Mouse (Mus musculus) central nervous system, embryonic 11.5 days (tissue): ENCODE data around the gene Ippk. TPM values are rescaled to one million over a fixed set of nuclear protein-coding genes. Genes with fewer than 3 reads are reported as not detected.

Source experiments
- polyA plus RNA-seq: library from polyadenylated mRNA; depleted of rRNA; stranded (reverse); fragments of >200 nt; gene quantifications from 2 replicates; pipeline ENCODE4 v1.2.3, GENCODE M21; 2012; rRNA removed

Gene Ippk
- 8.7 and 10.4 TPM in 2 replicates for polyA plus RNA-seq

GRCm38 (mm10) chr13:49420754-49421605, at the start of gene Ippk:
Ippk (plus strand) TSS chr13:49421249.

GRCm38 (mm10) chr13:49492376-49493368, 71.6 kb downstream of the Ippk start, which contains the start of gene Tes3-ps:
Tes3-ps (plus strand) TSS chr13:49493318.

GRCm38 (mm10) chr13:49504510-49504909, 83.5 kb downstream of the Ippk start, which contains the start of gene Ecm2:
Ecm2 (plus strand) TSS chr13:49504810.

Other genes with a start within 250 kb of the Ippk start
- gene Ninj1, start 233.8 kb upstream of the Ippk start, polyA plus RNA-seq, result 26.9 and 29.9 TPM in 2 replicates
- 13.6 and 22.5 TPM in 2 replicates for gene Card19, start 205.2 kb upstream of the Ippk start, polyA plus RNA-seq
- 0.35 and 0.87 TPM in 2 replicates for gene Susd3, start 172.5 kb upstream of the Ippk start, polyA plus RNA-seq
- gene Fgd3, start 100.9 kb upstream of the Ippk start, polyA plus RNA-seq, result 3.3 and 3.5 TPM in 2 replicates
- 32.5 and 34.7 TPM in 2 replicates for gene Bicd2, start 79.7 kb upstream of the Ippk start, polyA plus RNA-seq
- 0.30 and 0.36 TPM in 2 replicates for gene Tes3-ps, start 72.1 kb downstream of the Ippk start, polyA plus RNA-seq
- 1.00 and 1.0 TPM in 2 replicates for gene Ecm2, start 83.6 kb downstream of the Ippk start, polyA plus RNA-seq
- gene Aspn, start 123.2 kb downstream of the Ippk start, polyA plus RNA-seq, result 0.22 and 0.41 TPM in 2 replicates
- gene Omd, start 161.2 kb downstream of the Ippk start, polyA plus RNA-seq, result 0.19 TPM in 1 of 2 replicates, not detected in the other
- 5.2 and 11.8 TPM in 2 replicates for gene Ogn, start 186.8 kb downstream of the Ippk start, polyA plus RNA-seq
- gene Cenpp, start 231.5 kb downstream of the Ippk start, polyA plus RNA-seq, result 13.9 and 14.6 TPM in 2 replicates
- gene Nol8, start 231.8 kb downstream of the Ippk start, polyA plus RNA-seq, result 18.4 and 21.8 TPM in 2 replicates